Mouse (Mus musculus) small intestine, adult 2 months (tissue): ENCODE results near the gene Rbm5. TPM values are rescaled to one million over a fixed set of nuclear protein-coding genes. Genes with fewer than 3 reads are reported as not detected.

ENCODE experiments used
- H3K27ac ChIP-seq: fragments of 200-500 bp; 2 replicates; pipeline ENCODE4 v1.5.1; 2012; ENCODE audit warnings: low read depth, low read length, control low read depth, inconsistent platforms; ENCODE audit not compliant: insufficient read depth
- H3K27me3 ChIP-seq: fragments of 200-500 bp; 2 replicates; pipeline ENCODE4 v1.6.1; 2012; ENCODE audit warnings: mild to moderate bottlenecking, moderate library complexity, low read length, inconsistent platforms; ENCODE audit not compliant: control insufficient read depth, insufficient read depth
- H3K36me3 ChIP-seq: fragments of 200-500 bp; 2 replicates; pipeline ENCODE4 v1.6.1; 2012; ENCODE audit warnings: mild to moderate bottlenecking, low read length, control low read depth, inconsistent platforms; ENCODE audit not compliant: control insufficient read depth, insufficient read depth
- H3K4me1 ChIP-seq: fragments of 200-500 bp; 2 replicates; pipeline ENCODE4 v1.6.1; 2012; ENCODE audit warnings: low read length, inconsistent platforms, mixed read lengths; ENCODE audit not compliant: control insufficient read depth, insufficient read depth, insufficient read length
- H3K4me3 ChIP-seq: fragments of 200-500 bp; 2 replicates; pipeline ENCODE4 v1.5.1; 2012; ENCODE audit warnings: low read depth, mild to moderate bottlenecking, control low read depth, inconsistent platforms, low read length, moderate library complexity
- CTCF ChIP-seq: fragments of 200-500 bp; IDR thresholded peaks from 2 replicates; pipeline ENCODE4 v1.5.1; 2012; ENCODE audit warnings: low read depth, mild to moderate bottlenecking, control low read depth, inconsistent platforms, low read length, moderate library complexity, mixed read lengths; ENCODE audit not compliant: insufficient replicate concordance, insufficient read length; ENCODE audit errors: extremely low read depth
- POLR2A ChIP-seq: fragments of 200-500 bp; IDR thresholded peaks from 2 replicates; pipeline ENCODE4 v1.6.1; 2012; ENCODE audit warnings: low read depth, mild to moderate bottlenecking, control low read depth, inconsistent platforms, low read length, moderate library complexity
- WGBS: fragments of 180-500 bp; shearing (Covaris S2); methylation state at CpG from one replicate; pipeline ENCODE4 v1.1.7; 2018; 5-methylcytosine and 5-hydroxymethylcytosine counted together
- polyA plus RNA-seq: library from polyadenylated mRNA; depleted of rRNA; stranded (reverse); fragments of >200 nt; gene quantifications from 2 replicates; pipeline ENCODE4 v1.2.3, GENCODE M21; 2012; rRNA removed

Rbm5 gene
- polyA plus RNA-seq, 1 experiment: 48.9 TPM

DNA sequence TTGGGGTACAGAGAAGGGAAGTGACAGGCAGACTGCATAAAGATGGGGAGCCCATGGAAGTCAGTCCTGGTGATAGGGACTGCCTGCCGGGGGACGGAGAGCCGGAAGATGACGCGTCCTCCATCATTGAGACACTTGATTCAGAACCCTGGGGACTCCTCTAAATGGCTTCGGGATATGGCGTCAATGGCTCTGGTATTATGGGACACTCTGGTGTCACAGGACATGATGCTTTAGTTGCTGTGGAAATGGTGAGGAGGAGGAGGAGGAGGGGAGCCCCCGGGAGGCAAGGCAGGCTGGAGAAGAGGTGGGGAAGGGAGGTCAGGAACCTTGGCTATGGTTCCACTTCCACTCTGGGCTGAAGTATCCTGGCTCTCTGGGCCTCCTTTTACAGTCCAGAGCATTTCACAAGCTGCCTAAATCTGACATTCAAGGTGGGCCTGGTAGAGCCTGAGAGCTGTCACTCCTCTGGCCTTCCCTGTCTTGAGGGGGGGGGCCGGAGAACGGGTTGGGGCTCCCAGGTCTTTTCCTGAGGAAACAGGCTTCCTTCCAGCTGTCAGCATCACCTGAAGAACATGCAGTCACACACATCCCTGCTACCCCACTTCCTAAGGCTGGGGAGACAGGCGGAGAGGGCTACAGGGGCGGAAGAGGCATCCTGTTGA lies 75.2 kb downstream of the Rbm5 start:
- TF ChIP-seq POLR2A: no peak
- no peak for TF ChIP-seq CTCF
- H3K27ac ChIP-seq: peak overlapping the region; percentile 45

DNA sequence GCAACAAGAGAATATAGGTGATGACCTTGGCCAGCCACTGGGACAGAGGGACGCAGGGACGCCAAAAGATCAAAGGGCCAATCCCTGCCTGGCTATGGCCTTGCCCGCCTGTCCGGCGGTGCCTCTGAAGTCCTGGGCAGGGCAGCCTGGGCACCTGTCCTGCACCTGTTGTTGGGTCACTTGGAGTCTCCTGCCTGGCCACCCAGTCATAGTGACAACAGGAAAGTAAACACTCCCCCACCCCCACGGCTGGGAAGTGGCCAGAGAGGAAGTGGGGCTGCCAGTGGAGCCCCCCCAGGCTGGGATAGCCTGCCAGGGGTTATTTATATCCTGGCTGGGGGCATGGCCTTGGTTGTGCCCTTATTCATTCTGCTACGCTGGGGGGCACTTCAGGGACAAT lies 76.2 kb downstream of the Rbm5 start:
- 60% methylated on average over 7 of the region's 7 CpGs for WGBS
- Histone ChIP-seq H3K4me3 (no peak overlapping the region), H3K27ac (no peak overlapping the region), H3K36me3 (no peaks in the 10 kb centered on the region; the same call in 1 of the 2 replicates), H3K4me1 (peaks cover 4% of the 10 kb centered on the region; the same call in 1 of the 2 replicates), H3K27me3 (no peaks in the 10 kb centered on the region)
- TF ChIP-seq CTCF (no peak), POLR2A (no peak)

More for the DNA sequence above, 75.2 kb downstream of the Rbm5 start:
- Histone ChIP-seq H3K4me1 (peaks cover 11% of the 10 kb centered on the region), H3K27me3 (no peaks in the 10 kb centered on the region), H3K4me3 (no peak overlapping the region), H3K36me3 (no peaks in the 10 kb centered on the region; the same call in 1 of the 2 replicates)
- 83% methylated on average over 12 of the region's 12 CpGs for WGBS

DNA sequence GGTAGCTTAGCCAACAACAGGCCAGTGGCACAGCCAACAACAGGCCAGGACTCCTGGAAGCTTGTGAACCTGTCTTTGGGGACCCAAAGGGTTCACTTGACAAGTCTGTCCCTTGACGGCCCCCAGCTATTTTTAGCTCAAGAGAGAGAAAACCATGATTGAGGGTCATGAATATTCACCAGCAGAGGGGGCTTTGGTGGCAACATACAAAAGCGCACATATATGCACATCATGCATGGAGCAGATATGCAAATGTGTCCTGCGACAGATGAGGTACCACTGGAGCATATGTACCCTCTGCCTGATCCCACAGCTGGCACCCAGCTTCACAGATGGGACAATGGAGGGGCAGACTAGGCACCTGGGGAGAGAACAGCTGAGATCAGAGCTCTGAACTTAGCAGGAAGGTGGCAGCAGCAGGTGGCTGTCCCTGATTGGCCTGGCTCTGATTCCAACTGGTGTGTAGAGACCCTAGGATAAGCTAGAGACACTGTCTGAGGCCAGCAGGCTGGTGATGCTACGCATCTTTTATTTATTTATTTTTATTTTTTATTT lies 77.3 kb downstream of the Rbm5 start:
- TF ChIP-seq POLR2A: no peak
- no peak for TF ChIP-seq CTCF
- H3K27me3 ChIP-seq: no peaks in the 10 kb centered on the region
- H3K4me1 ChIP-seq: peaks cover 2% of the 10 kb centered on the region; the same call in 1 of the 2 replicates
- H3K27ac ChIP-seq: no peak overlapping the region
- no peaks in the 10 kb centered on the region; the same call in 1 of the 2 replicates for H3K36me3 ChIP-seq
- WGBS: 80% methylated on average over 4 of the region's 4 CpGs
- no peak overlapping the region for H3K4me3 ChIP-seq

DNA sequence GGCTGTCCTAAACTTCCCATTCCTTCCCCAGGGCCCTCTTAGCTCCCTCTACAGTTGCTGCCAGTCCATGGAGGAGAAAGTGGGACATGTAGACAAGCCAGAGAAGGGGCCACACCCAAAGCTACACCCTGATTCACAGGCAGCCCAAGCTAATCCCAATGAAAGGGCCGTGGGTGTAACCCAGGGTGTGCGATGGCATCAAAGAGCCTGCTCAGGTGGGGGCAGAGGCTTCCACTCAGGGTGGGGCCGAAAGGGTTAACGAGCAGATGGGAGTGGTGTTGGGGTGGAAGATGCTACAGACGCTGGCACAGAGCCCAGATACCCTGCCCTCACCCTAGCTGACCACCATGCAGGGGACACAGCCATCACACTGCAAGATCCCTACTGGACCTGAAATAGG lies 78.0 kb downstream of the Rbm5 start:
- TF ChIP-seq CTCF: no peak
- TF ChIP-seq POLR2A: no peak
- 51% methylated on average over 5 of the region's 5 CpGs for WGBS
- H3K27ac ChIP-seq: no peak overlapping the region
- no peaks in the 10 kb centered on the region for H3K27me3 ChIP-seq
- H3K4me3 ChIP-seq: no peak overlapping the region
- no peaks in the 10 kb centered on the region; the same call in 1 of the 2 replicates for H3K36me3 ChIP-seq
- peaks cover 2% of the 10 kb centered on the region; the same call in 1 of the 2 replicates for H3K4me1 ChIP-seq

DNA sequence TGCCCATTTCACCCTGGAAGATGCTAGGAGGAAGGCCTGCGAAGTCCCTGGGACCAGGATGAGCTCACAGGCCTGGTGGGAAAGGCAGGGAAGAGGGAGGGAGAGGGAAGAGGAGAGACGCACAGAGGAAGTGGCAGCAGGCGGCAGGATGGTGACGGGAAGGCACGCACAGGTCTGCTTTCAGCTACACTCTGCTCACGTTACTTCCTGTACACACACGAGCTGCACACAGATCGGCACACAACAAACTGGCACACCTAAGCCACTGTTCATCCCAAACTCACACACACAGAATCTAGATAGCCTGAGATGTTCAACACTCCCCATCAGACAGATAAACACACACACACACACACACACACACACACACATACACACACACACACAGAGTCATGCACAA lies 80.4 kb downstream of the Rbm5 start:
- WGBS: 87% methylated on average over 8 of the region's 8 CpGs
- Histone ChIP-seq H3K4me3 (no peak overlapping the region), H3K36me3 (no peaks in the 10 kb centered on the region; the same call in 1 of the 2 replicates), H3K4me1 (peaks cover 2% of the 10 kb centered on the region; the same call in 1 of the 2 replicates), H3K27ac (no peak overlapping the region), H3K27me3 (no peaks in the 10 kb centered on the region)
- TF ChIP-seq CTCF (no peak), POLR2A (no peak)

Other genes starting within 250 kb of the Rbm5 start
- gene Tmem115, start 237.1 kb downstream of the Rbm5 start, polyA plus RNA-seq: 32.0 and 63.5 TPM in 2 replicates
- gene Cyb561d2, start 228.8 kb downstream of the Rbm5 start, polyA plus RNA-seq: 35.6 and 47.7 TPM in 2 replicates
- gene Nprl2, start 228.8 kb downstream of the Rbm5 start, polyA plus RNA-seq: 15.6 and 23.3 TPM in 2 replicates
- 0.32 and 0.69 TPM in 2 replicates for gene Zmynd10, start 223.7 kb downstream of the Rbm5 start, polyA plus RNA-seq
- gene Rassf1, start 219.4 kb downstream of the Rbm5 start, polyA plus RNA-seq: 14.1 and 33.2 TPM in 2 replicates
- 38.8 and 49.7 TPM in 2 replicates for gene Tusc2, start 207.7 kb downstream of the Rbm5 start, polyA plus RNA-seq
- gene Hyal2, start 203.1 kb downstream of the Rbm5 start, polyA plus RNA-seq: 119 and 213 TPM in 2 replicates
- 2.3 and 2.6 TPM in 2 replicates for gene Hyal1, start 194.1 kb downstream of the Rbm5 start, polyA plus RNA-seq
- gene Naa80, start 192.1 kb downstream of the Rbm5 start, polyA plus RNA-seq: 26.3 and 46.3 TPM in 2 replicates
- 0.52 and 0.89 TPM in 2 replicates for gene Hyal3, start 190.2 kb downstream of the Rbm5 start, polyA plus RNA-seq
- 33.2 and 55.4 TPM in 2 replicates for gene Ifrd2, start 183.4 kb downstream of the Rbm5 start, polyA plus RNA-seq
- 33.5 and 55.4 TPM in 2 replicates for gene Sema3b, start 161.8 kb downstream of the Rbm5 start, polyA plus RNA-seq
- 264 and 501 TPM in 2 replicates for gene Gnai2, start 135.6 kb downstream of the Rbm5 start, polyA plus RNA-seq
- gene Slc38a3, start 101.5 kb downstream of the Rbm5 start, polyA plus RNA-seq: 2.8 and 48.7 TPM in 2 replicates
- gene Gnat1, start 91.3 kb downstream of the Rbm5 start, polyA plus RNA-seq: 0.13 and 0.17 TPM in 2 replicates
- 24.2 and 30.7 TPM in 2 replicates for gene Sema3f, start 60.5 kb downstream of the Rbm5 start, polyA plus RNA-seq
- gene Rbm6, start 102.2 kb upstream of the Rbm5 start, polyA plus RNA-seq: 4.2 and 16.4 TPM in 2 replicates
- 59.0 and 147 TPM in 2 replicates for gene Mon1a, start 117.2 kb upstream of the Rbm5 start, polyA plus RNA-seq
- gene Mst1r, start 135.9 kb upstream of the Rbm5 start, polyA plus RNA-seq: 46.4 and 94.7 TPM in 2 replicates
- gene Actl11, start 157.5 kb upstream of the Rbm5 start, polyA plus RNA-seq: not detected in 2 replicates
- 0.35 TPM in 1 of 2 replicates, not detected in the other for gene Camkv, start 164.7 kb upstream of the Rbm5 start, polyA plus RNA-seq
- 0.74 and 1.5 TPM in 2 replicates for gene Traip, start 179.1 kb upstream of the Rbm5 start, polyA plus RNA-seq
- 67.0 and 131 TPM in 2 replicates for gene Uba7, start 204.5 kb upstream of the Rbm5 start, polyA plus RNA-seq
- not detected in 2 replicates for gene Gm20661, start 212.1 kb upstream of the Rbm5 start, polyA plus RNA-seq
- 3.1 and 6.0 TPM in 2 replicates for gene Inka1, start 214.9 kb upstream of the Rbm5 start, polyA plus RNA-seq
- gene Cdhr4, start 221.5 kb upstream of the Rbm5 start, polyA plus RNA-seq: 1.3 and 2.3 TPM in 2 replicates
- 0.46 TPM in 1 of 2 replicates, not detected in the other for gene Gm20662, start 225.4 kb upstream of the Rbm5 start, polyA plus RNA-seq
- gene Ip6k1, start 231.5 kb upstream of the Rbm5 start, polyA plus RNA-seq: 70.7 and 160 TPM in 2 replicates